Mouse (Mus musculus): ENCODE results near the gene B3galt6. TPM values are rescaled to one million over a fixed set of nuclear protein-coding genes. Genes with fewer than 3 reads are reported as not detected.

Gene B3galt6
- polyA plus RNA-seq, 1 experiment from 2014 or later = 8.6 TPM

DNA sequence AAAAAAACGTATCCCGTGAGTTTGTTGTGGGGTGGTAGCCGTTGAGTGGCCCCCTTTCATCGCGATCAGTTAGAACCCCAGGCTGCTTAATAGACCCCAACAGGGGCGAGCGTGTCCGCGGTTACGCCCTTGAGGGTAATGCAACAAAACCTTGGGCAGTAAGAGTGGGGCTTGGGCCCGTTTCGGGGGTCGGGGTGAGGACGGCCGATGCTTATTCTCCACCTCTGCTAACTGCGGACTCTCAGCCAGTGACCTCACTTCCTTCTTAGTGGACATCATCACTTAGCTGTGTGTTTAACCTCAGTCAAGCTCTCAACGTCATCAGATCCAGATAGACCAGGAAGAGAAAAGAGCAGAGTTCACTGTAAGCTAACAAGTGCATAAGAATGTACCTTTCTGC, 48.2 kb downstream of the B3galt6 start:
- ATAC-seq (replicated peaks; ENCODE audit: extremely low read depth, insufficient read depth, low FRiP score) = no peak
- peak overlapping the region; percentile 99 for H3K4me2 ChIP-seq (ENCODE audit: low read depth, low read length)
- WGBS = under 1% methylated on average over 17 of the region's 17 CpGs

DNA sequence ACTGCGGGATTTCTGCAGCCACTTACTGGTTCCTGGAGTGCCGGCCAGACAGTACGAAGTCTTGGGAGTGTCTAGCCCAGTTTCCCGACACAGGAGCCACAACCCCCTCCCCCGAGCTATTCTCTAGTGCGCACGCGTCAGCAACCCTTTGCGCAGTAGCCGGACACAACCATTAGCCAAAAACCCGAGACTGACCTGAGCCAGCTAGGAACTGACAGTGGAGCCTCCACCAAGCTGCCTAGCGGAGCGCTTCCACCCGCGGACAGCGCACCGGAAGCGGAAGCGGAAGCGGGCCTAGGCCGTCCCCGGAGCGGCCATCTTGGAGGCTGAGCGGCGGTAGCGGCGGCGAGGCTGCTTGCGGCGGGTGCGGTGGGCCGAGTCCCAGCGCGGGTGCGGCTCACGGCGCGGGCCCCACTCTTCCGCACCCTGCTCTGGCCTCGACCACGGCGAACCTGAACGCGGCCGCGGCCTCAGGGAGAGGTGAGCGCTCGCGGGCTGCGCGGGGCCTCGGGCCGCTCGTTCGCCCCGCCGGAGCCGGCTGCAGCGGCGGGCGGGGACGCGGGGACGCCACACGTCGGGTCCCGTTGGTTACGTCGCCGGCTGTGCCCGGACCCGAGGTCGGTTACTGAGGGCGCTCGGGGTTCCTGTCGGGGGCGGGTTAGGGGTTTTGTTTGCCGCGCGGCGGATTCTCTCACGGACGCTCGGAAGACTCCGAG, 48.8 kb downstream of the B3galt6 start, which contains the start of gene Ube2j2:
Gene Ube2j2, plus strand, starts transcription at position 298 of the 716 bp plus-strand sequence.
- Histone ChIP-seq H3K27me3 (ENCODE audit: control insufficient read depth, insufficient read depth, low read length) (no peaks in the 10 kb centered on the region), H3K4me3 (ENCODE audit: low read length) (peak within 1 kb of the TSS; percentile 97), H3K9me3 (replicated peaks; ENCODE audit: control insufficient read depth, low read length) (no peaks in the 10 kb centered on the region), H3K4me2 (ENCODE audit: low read depth, low read length) (peak within 1 kb of the TSS; percentile 99), H3K9ac (ENCODE audit: low read length) (peak within 1 kb of the TSS; percentile 97), H3K36me3 (ENCODE audit: control insufficient read depth, insufficient read depth) (peaks cover 5% of the 10 kb centered on the region; the same call in 1 of the 2 replicates), H3K4me1 (ENCODE audit: control insufficient read depth, insufficient read depth, low read length) (peaks cover 16% of the 10 kb centered on the region), H3K27ac (ENCODE audit: low read length) (peak within 1 kb of the TSS; percentile 89)
- peak; percentile 99 for ATAC-seq (replicated peaks; ENCODE audit: extremely low read depth, insufficient read depth, low FRiP score)
- under 1% methylated on average over 83 of the region's 85 CpGs for WGBS

More for the DNA sequence above, 48.2 kb downstream of the B3galt6 start:
- peak overlapping the region; percentile 97 for H3K9ac ChIP-seq (ENCODE audit: low read length)
- H3K4me1 ChIP-seq (ENCODE audit: control insufficient read depth, insufficient read depth, low read length) = peaks cover 16% of the 10 kb centered on the region
- H3K4me3 ChIP-seq (ENCODE audit: low read length) = peak overlapping the region; percentile 97
- H3K27me3 ChIP-seq (ENCODE audit: control insufficient read depth, insufficient read depth, low read length) = no peaks in the 10 kb centered on the region
- H3K27ac ChIP-seq (ENCODE audit: low read length) = peak overlapping the region; percentile 71
- peaks cover 9% of the 10 kb centered on the region for H3K36me3 ChIP-seq (ENCODE audit: control insufficient read depth, insufficient read depth)
- H3K9me3 ChIP-seq (replicated peaks; ENCODE audit: control insufficient read depth, low read length) = no peaks in the 10 kb centered on the region

DNA sequence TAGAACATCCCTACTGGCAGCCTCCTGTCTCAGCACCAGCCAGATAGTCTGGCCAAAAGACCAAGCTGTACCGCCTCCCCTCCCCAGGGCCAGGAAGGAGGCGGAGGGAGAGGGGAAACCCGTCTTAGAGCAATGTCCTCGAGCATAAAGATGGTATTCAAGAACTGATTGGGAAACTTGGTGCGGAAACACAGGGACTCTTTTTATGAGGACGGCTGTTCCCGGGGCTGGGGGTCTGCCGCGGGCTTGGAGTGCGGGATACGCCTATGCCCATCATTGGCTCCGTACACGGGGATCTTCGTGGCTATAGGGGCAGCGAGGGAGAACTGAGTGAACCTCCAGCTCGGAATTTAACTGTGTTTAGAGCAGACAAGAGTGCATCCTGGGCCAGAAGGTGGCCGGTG, 49.4 kb downstream of the B3galt6 start:
- Histone ChIP-seq H3K27me3 (ENCODE audit: control insufficient read depth, insufficient read depth, low read length) (no peaks in the 10 kb centered on the region), H3K9ac (ENCODE audit: low read length) (peak overlapping the region; percentile 97), H3K4me2 (ENCODE audit: low read depth, low read length) (peak overlapping the region; percentile 81), H3K36me3 (ENCODE audit: control insufficient read depth, insufficient read depth) (peaks cover under 1% of the 10 kb centered on the region; the same call in 1 of the 2 replicates), H3K4me1 (ENCODE audit: control insufficient read depth, insufficient read depth, low read length) (peaks cover 16% of the 10 kb centered on the region), H3K4me3 (ENCODE audit: low read length) (peak overlapping the region; percentile 97), H3K9me3 (replicated peaks; ENCODE audit: control insufficient read depth, low read length) (no peaks in the 10 kb centered on the region), H3K27ac (ENCODE audit: low read length) (peak overlapping the region; percentile 89)
- 2% methylated on average over 17 of the region's 17 CpGs for WGBS
- peak; percentile 16 for ATAC-seq (replicated peaks; ENCODE audit: extremely low read depth, insufficient read depth, low FRiP score)

Other genes with a start within 250 kb of the B3galt6 start
- 123 TPM in 2 replicates for gene Atad3a, start 231.6 kb downstream of the B3galt6 start, polyA plus RNA-seq (2015; fragmentation: Nextera tagmentation; extraction: Ambion mirVana)
- gene Vwa1, start 218.0 kb downstream of the B3galt6 start, polyA plus RNA-seq (2015; fragmentation: Nextera tagmentation; extraction: Ambion mirVana) = 8.3 and 8.7 TPM in 2 replicates
- gene Tmem88b, start 206.8 kb downstream of the B3galt6 start, polyA plus RNA-seq (2015; fragmentation: Nextera tagmentation; extraction: Ambion mirVana) = 1.4 and 1.8 TPM in 2 replicates
- gene Ankrd65, start 202.2 kb downstream of the B3galt6 start, polyA plus RNA-seq (2015; fragmentation: Nextera tagmentation; extraction: Ambion mirVana) = 0.30 TPM in 1 of 2 replicates, not detected in the other
- gene Mrpl20, start 189.8 kb downstream of the B3galt6 start, polyA plus RNA-seq (2015; fragmentation: Nextera tagmentation; extraction: Ambion mirVana) = 133 and 138 TPM in 2 replicates
- gene Ccnl2, start 180.2 kb downstream of the B3galt6 start, polyA plus RNA-seq (2015; fragmentation: Nextera tagmentation; extraction: Ambion mirVana) = 126 and 129 TPM in 2 replicates
- gene Aurkaip1, start 161.4 kb downstream of the B3galt6 start, polyA plus RNA-seq (2015; fragmentation: Nextera tagmentation; extraction: Ambion mirVana) = 124 and 132 TPM in 2 replicates
- 77.8 and 86.8 TPM in 2 replicates for gene Mxra8, start 153.0 kb downstream of the B3galt6 start, polyA plus RNA-seq (2015; fragmentation: Nextera tagmentation; extraction: Ambion mirVana)
- 3.5 TPM in 2 replicates for gene Dvl1, start 145.2 kb downstream of the B3galt6 start, polyA plus RNA-seq (2015; fragmentation: Nextera tagmentation; extraction: Ambion mirVana)
- 0.18 and 0.26 TPM in 2 replicates for gene Tas1r3, start 129.3 kb downstream of the B3galt6 start, polyA plus RNA-seq (2015; fragmentation: Nextera tagmentation; extraction: Ambion mirVana)
- 9.3 and 9.5 TPM in 2 replicates for gene Cptp, start 123.2 kb downstream of the B3galt6 start, polyA plus RNA-seq (2015; fragmentation: Nextera tagmentation; extraction: Ambion mirVana)
- gene Ints11, start 123.1 kb downstream of the B3galt6 start, polyA plus RNA-seq (2015; fragmentation: Nextera tagmentation; extraction: Ambion mirVana) = 40.5 and 41.8 TPM in 2 replicates
- 32.5 and 34.3 TPM in 2 replicates for gene Pusl1, start 100.9 kb downstream of the B3galt6 start, polyA plus RNA-seq (2015; fragmentation: Nextera tagmentation; extraction: Ambion mirVana)
- 10.1 and 11.6 TPM in 2 replicates for gene Acap3, start 100.8 kb downstream of the B3galt6 start, polyA plus RNA-seq (2015; fragmentation: Nextera tagmentation; extraction: Ambion mirVana)
- 74.9 and 80.1 TPM in 2 replicates for gene Ube2j2, start 48.8 kb downstream of the B3galt6 start, polyA plus RNA-seq (2015; fragmentation: Nextera tagmentation; extraction: Ambion mirVana)
- gene C1qtnf12, start 30.3 kb downstream of the B3galt6 start, polyA plus RNA-seq (2015; fragmentation: Nextera tagmentation; extraction: Ambion mirVana) = 23.1 and 28.9 TPM in 2 replicates
- 122 and 128 TPM in 2 replicates for gene Sdf4, start 223 bp upstream of the B3galt6 start, polyA plus RNA-seq (2015; fragmentation: Nextera tagmentation; extraction: Ambion mirVana)
- 0.95 and 1.5 TPM in 2 replicates for gene Tnfrsf4, start 21.2 kb upstream of the B3galt6 start, polyA plus RNA-seq (2015; fragmentation: Nextera tagmentation; extraction: Ambion mirVana)
- gene Tnfrsf18, start 33.5 kb upstream of the B3galt6 start, polyA plus RNA-seq (2015; fragmentation: Nextera tagmentation; extraction: Ambion mirVana) = 2.3 and 2.6 TPM in 2 replicates
- 0.33 and 0.37 TPM in 2 replicates for gene Ttll10, start 66.8 kb upstream of the B3galt6 start, polyA plus RNA-seq (2015; fragmentation: Nextera tagmentation; extraction: Ambion mirVana)
- gene 9430015G10Rik, start 117.3 kb upstream of the B3galt6 start, polyA plus RNA-seq (2015; fragmentation: Nextera tagmentation; extraction: Ambion mirVana) = 17.3 and 17.4 TPM in 2 replicates
- gene Rnf223, start 137.9 kb upstream of the B3galt6 start, polyA plus RNA-seq (2015; fragmentation: Nextera tagmentation; extraction: Ambion mirVana) = 0.18 and 0.19 TPM in 2 replicates
- gene Agrn, start 204.8 kb upstream of the B3galt6 start, polyA plus RNA-seq (2015; fragmentation: Nextera tagmentation; extraction: Ambion mirVana) = 34.4 and 48.5 TPM in 2 replicates
- gene Isg15, start 208.2 kb upstream of the B3galt6 start, polyA plus RNA-seq (2015; fragmentation: Nextera tagmentation; extraction: Ambion mirVana) = 5.0 and 9.1 TPM in 2 replicates
- 4.2 and 5.6 TPM in 2 replicates for gene AW011738, start 210.7 kb upstream of the B3galt6 start, polyA plus RNA-seq (2015; fragmentation: Nextera tagmentation; extraction: Ambion mirVana)
- gene Perm1, start 223.2 kb upstream of the B3galt6 start, polyA plus RNA-seq (2015; fragmentation: Nextera tagmentation; extraction: Ambion mirVana) = 16.3 and 16.8 TPM in 2 replicates
- gene Plekhn1, start 242.2 kb upstream of the B3galt6 start, polyA plus RNA-seq (2015; fragmentation: Nextera tagmentation; extraction: Ambion mirVana) = 13.8 and 17.5 TPM in 2 replicates
- gene Noc2l, start 243.4 kb upstream of the B3galt6 start, polyA plus RNA-seq (2015; fragmentation: Nextera tagmentation; extraction: Ambion mirVana) = 37.4 and 38.1 TPM in 2 replicates

Measured in heart, embryonic 16.5 days (tissue).